Mouse (Mus musculus): Measurements from ENCODE around the gene Nr2c1. TPM values are rescaled to one million over a fixed set of nuclear protein-coding genes. Genes with fewer than 3 reads are reported as not detected.
A peak's percentile ranks its signal among the peaks of the same experiment; 100 is the strongest.

Nr2c1 gene
- polyA plus RNA-seq, 1 experiment from 2014 or later: 2.6 TPM

- Histone ChIP-seq H3K4me2 (no peak overlapping the region), H3K36me3 (replicated peaks) (peaks cover 64% of the 10 kb centered on the region), H3K9me3 (replicated peaks) (no peaks in the 10 kb centered on the region), H3K27ac (replicated peaks) (no peak overlapping the region), H3K9ac (no peak overlapping the region), H3K4me3 (replicated peaks) (no peak overlapping the region), H3K4me1 (replicated peaks) (no peaks in the 10 kb centered on the region; the same call in 1 of the 2 replicates), H3K27me3 (no peaks in the 10 kb centered on the region)
- WGBS (ENCODE audit: insufficient replicate concordance): 70% methylated on average over 16 of the region's 16 CpGs
- no peak for ATAC-seq (ENCODE audit: insufficient read depth)
These were observed 17.6 kb downstream of the Nr2c1 start for GRCm38 (mm10) chr10:94165426-94165825.

GRCm38 (mm10) chr10:94167051-94167750, 19.4 kb downstream of the Nr2c1 start:
- 80% methylated on average over 11 of the region's 11 CpGs for WGBS (ENCODE audit: insufficient replicate concordance)
- Histone ChIP-seq H3K4me1 (replicated peaks) (no peaks in the 10 kb centered on the region; the same call in none of the 2 replicates), H3K9ac (no peak overlapping the region), H3K27me3 (no peaks in the 10 kb centered on the region), H3K4me2 (no peak overlapping the region), H3K9me3 (replicated peaks) (no peaks in the 10 kb centered on the region), H3K4me3 (replicated peaks) (no peak overlapping the region), H3K36me3 (replicated peaks) (peaks cover 66% of the 10 kb centered on the region), H3K27ac (replicated peaks) (no peak overlapping the region)
- ATAC-seq (ENCODE audit: insufficient read depth): no peak

- Histone ChIP-seq H3K9me3 (replicated peaks) (no peaks in the 10 kb centered on the region), H3K27ac (replicated peaks) (peak overlapping the region; percentile 7; the same call in 1 of the 2 replicates), H3K9ac (no peak overlapping the region), H3K4me1 (replicated peaks) (no peaks in the 10 kb centered on the region; the same call in 1 of the 2 replicates), H3K4me2 (no peak overlapping the region), H3K4me3 (replicated peaks) (no peak overlapping the region), H3K27me3 (no peaks in the 10 kb centered on the region), H3K36me3 (replicated peaks) (peaks cover 66% of the 10 kb centered on the region)
- ATAC-seq (ENCODE audit: insufficient read depth): no peak
- WGBS (ENCODE audit: insufficient replicate concordance): 76% methylated on average over 12 of the region's 12 CpGs
These were observed 23.8 kb downstream of the Nr2c1 start for GRCm38 (mm10) chr10:94171440-94172130.

- Histone ChIP-seq H3K4me2 (no peak overlapping the region), H3K27me3 (no peaks in the 10 kb centered on the region), H3K36me3 (replicated peaks) (peaks cover 61% of the 10 kb centered on the region), H3K9me3 (replicated peaks) (no peaks in the 10 kb centered on the region), H3K4me3 (replicated peaks) (no peak overlapping the region), H3K4me1 (replicated peaks) (no peaks in the 10 kb centered on the region; the same call in 1 of the 2 replicates), H3K27ac (replicated peaks) (no peak overlapping the region), H3K9ac (no peak overlapping the region)
- WGBS (ENCODE audit: insufficient replicate concordance): 82% methylated on average over 11 of the region's 11 CpGs
- ATAC-seq (ENCODE audit: insufficient read depth): no peak
These were observed 24.3 kb downstream of the Nr2c1 start for GRCm38 (mm10) chr10:94172137-94172536.

- H3K9me3 ChIP-seq (replicated peaks): no peaks in the 10 kb centered on the region
- no peaks in the 10 kb centered on the region for H3K27me3 ChIP-seq
- no peak overlapping the region for H3K4me3 ChIP-seq (replicated peaks)
- no peak overlapping the region for H3K27ac ChIP-seq (replicated peaks)
- no peak for ATAC-seq (ENCODE audit: insufficient read depth)
- no peak overlapping the region for H3K9ac ChIP-seq
- no peaks in the 10 kb centered on the region; the same call in 1 of the 2 replicates for H3K4me1 ChIP-seq (replicated peaks)
- WGBS (ENCODE audit: insufficient replicate concordance): 78% methylated on average over 6 of the region's 6 CpGs
- H3K4me2 ChIP-seq: no peak overlapping the region
- H3K36me3 ChIP-seq (replicated peaks): peaks cover 55% of the 10 kb centered on the region
These were observed 24.9 kb downstream of the Nr2c1 start for GRCm38 (mm10) chr10:94172706-94173105.

- H3K4me1 ChIP-seq (replicated peaks): no peaks in the 10 kb centered on the region; the same call in 1 of the 2 replicates
- peaks cover 37% of the 10 kb centered on the region for H3K36me3 ChIP-seq (replicated peaks)
- WGBS (ENCODE audit: insufficient replicate concordance): 68% methylated on average over 7 of the region's 7 CpGs
- H3K4me2 ChIP-seq: no peak overlapping the region
- no peak for ATAC-seq (ENCODE audit: insufficient read depth)
- no peak overlapping the region for H3K27ac ChIP-seq (replicated peaks)
- H3K9ac ChIP-seq: no peak overlapping the region
- no peaks in the 10 kb centered on the region for H3K9me3 ChIP-seq (replicated peaks)
- H3K4me3 ChIP-seq (replicated peaks): no peak overlapping the region
- no peaks in the 10 kb centered on the region for H3K27me3 ChIP-seq
These were observed 26.8 kb downstream of the Nr2c1 start for GRCm38 (mm10) chr10:94174652-94175051.

- H3K27ac ChIP-seq (replicated peaks): no peak overlapping the region
- H3K4me1 ChIP-seq (replicated peaks): no peaks in the 10 kb centered on the region
- no peak overlapping the region for H3K4me2 ChIP-seq
- H3K27me3 ChIP-seq: no peaks in the 10 kb centered on the region
- H3K9ac ChIP-seq: no peak overlapping the region
- H3K4me3 ChIP-seq (replicated peaks): no peak overlapping the region
- peaks cover 23% of the 10 kb centered on the region for H3K36me3 ChIP-seq (replicated peaks)
- WGBS (ENCODE audit: insufficient replicate concordance): 38% methylated on average over 4 of the region's 4 CpGs
- no peaks in the 10 kb centered on the region for H3K9me3 ChIP-seq (replicated peaks)
- no peak for ATAC-seq (ENCODE audit: insufficient read depth)
These were observed 35.4 kb downstream of the Nr2c1 start for GRCm38 (mm10) chr10:94183199-94183598.

GRCm38 (mm10) chr10:94198482-94199405, 50.9 kb downstream of the Nr2c1 start, which contains the start of gene Ndufa12:
TSS of gene Ndufa12 (plus strand) at chr10:94198720.
- Histone ChIP-seq H3K36me3 (replicated peaks) (peaks cover 36% of the 10 kb centered on the region), H3K9ac (peak within 1 kb of the TSS; percentile 85), H3K4me1 (replicated peaks) (peaks cover 19% of the 10 kb centered on the region), H3K27me3 (no peaks in the 10 kb centered on the region), H3K4me2 (peak within 1 kb of the TSS; percentile 87), H3K27ac (replicated peaks) (peak within 1 kb of the TSS; percentile 83), H3K9me3 (replicated peaks) (no peaks in the 10 kb centered on the region), H3K4me3 (replicated peaks) (peak within 1 kb of the TSS; percentile 90)
- WGBS (ENCODE audit: insufficient replicate concordance): under 1% methylated on average over 46 of the region's 46 CpGs
- peak; percentile 99 for ATAC-seq (ENCODE audit: insufficient read depth)

GRCm38 (mm10) chr10:94204973-94205372, 57.1 kb downstream of the Nr2c1 start:
- peaks cover 63% of the 10 kb centered on the region for H3K36me3 ChIP-seq (replicated peaks)
- WGBS (ENCODE audit: insufficient replicate concordance): 86% methylated on average over 4 of the region's 4 CpGs
- no peak overlapping the region for H3K4me2 ChIP-seq
- H3K27ac ChIP-seq (replicated peaks): no peak overlapping the region
- no peak overlapping the region for H3K9ac ChIP-seq
- H3K9me3 ChIP-seq (replicated peaks): no peaks in the 10 kb centered on the region
- H3K4me1 ChIP-seq (replicated peaks): 0 out of 2 replicates have a peak, but pooled peaks cover 1% of the 10 kb centered on the region
- H3K4me3 ChIP-seq (replicated peaks): no peak overlapping the region
- no peaks in the 10 kb centered on the region for H3K27me3 ChIP-seq
- ATAC-seq (ENCODE audit: insufficient read depth): no peak

- no peak overlapping the region for H3K4me3 ChIP-seq (replicated peaks)
- no peak overlapping the region for H3K27ac ChIP-seq (replicated peaks)
- H3K9me3 ChIP-seq (replicated peaks): no peaks in the 10 kb centered on the region
- no peaks in the 10 kb centered on the region for H3K27me3 ChIP-seq
- no peak overlapping the region for H3K4me2 ChIP-seq
- H3K36me3 ChIP-seq (replicated peaks): peaks cover 46% of the 10 kb centered on the region
- H3K9ac ChIP-seq: no peak overlapping the region
- H3K4me1 ChIP-seq (replicated peaks): no peaks in the 10 kb centered on the region
- 69% methylated on average over 6 of the region's 6 CpGs for WGBS (ENCODE audit: insufficient replicate concordance)
- ATAC-seq (ENCODE audit: insufficient read depth): no peak
These were observed 63.1 kb downstream of the Nr2c1 start for GRCm38 (mm10) chr10:94210718-94211618.
